ENCODE assay signal across 8 mouse cellular contexts in the genomic region with DNA sequence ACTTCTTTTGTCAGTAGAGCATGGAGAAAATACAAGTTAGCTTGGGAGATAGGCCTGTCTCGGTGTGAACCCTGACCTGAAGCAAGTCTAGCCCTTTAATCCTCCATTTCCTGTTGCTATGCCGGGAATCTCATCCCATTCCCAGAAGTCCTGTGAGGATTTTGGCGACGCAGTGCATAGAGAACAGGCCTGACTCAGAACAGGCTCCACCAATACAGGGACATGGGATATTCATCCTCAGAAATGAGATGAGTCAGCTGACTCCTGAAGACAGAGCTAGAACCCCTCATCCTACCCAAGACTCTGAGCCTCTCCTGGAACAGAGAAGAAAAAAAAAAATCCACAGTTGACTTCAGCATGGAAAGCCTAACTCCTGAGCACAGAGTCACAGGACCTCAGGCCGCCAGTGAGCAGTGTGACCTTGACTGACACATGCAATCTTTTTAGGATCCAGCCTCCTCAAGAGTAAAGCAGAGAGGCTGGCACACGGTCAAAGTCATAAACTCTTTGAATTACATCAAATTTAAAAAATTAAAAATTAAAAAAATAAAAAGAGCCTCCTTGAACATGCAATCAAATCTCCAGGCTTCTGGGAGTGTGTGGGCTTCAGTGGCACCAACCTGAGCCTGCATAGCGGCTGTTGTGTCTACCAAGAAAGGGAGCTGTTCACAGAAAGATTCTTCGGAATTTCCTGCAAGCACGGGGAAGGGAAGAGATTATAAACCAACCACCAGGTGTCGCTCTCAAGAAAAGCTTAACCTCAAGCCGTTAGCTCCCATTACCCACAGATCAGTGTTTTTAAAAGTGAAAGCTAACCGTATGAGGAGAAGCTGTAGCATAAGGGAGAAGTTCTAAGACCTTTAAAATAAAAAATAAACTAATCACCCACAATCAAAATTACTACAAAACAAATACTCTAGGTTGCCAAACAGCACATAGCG. TPM values are rescaled to one million over a fixed set of nuclear protein-coding genes. Genes with fewer than 3 reads are reported as not detected.
DNase-seq lines count a peak whose midpoint lies in the region; ATAC-seq and TF ChIP-seq lines count a peak whose summit lies in the region.

No protein-coding gene starts in this region.

- DNase-seq in NIH3T3 (ENCODE audit: low read depth): peak; percentile 98
- DNase-seq in cerebellum, adult 11 months: peak; percentile 60
- DNase-seq in forebrain, embryonic 14.5 days (ENCODE audit: low spot score): peak; percentile 94
- peak; percentile 84 for DNase-seq in layer of hippocampus, adult 11-12 months (ENCODE audit: low spot score)
- DNase-seq in lung, adult 2 months: no peak
- peak; percentile 80 for DNase-seq in thymus, postnatal 14 days

- no peak overlapping the region for H3K9ac ChIP-seq in forebrain, embryonic 14.5 days (ENCODE audit: low read length)

- TF ChIP-seq CTCF in lung, adult 2 months (IDR thresholded peaks at IDR 0.05; ENCODE audit: insufficient read depth, low read length): peak; percentile 28

- no peaks in the 10 kb centered on the region for H3K36me3 ChIP-seq in forebrain, embryonic 14.5 days (ENCODE audit: control insufficient read depth, insufficient read depth, low read length)

- peak; percentile 65; the same call in 1 of the 2 replicates for ATAC-seq in forebrain, embryonic 14.5 days
- peak; percentile 91 to 97 for ATAC-seq in hematopoietic stem cell, adult 5-6 weeks (replicated peaks in 1 of 2; ENCODE audit: insufficient read depth in 1 of 2, low FRiP score in 2 of 2, low TSS enrichment in 1 of 2, low read depth in 1 of 2, poor library complexity in 2 of 2, severe bottlenecking in 2 of 2)
- peak; percentile 91 for ATAC-seq in neutrophil, adult 5-6 weeks (ENCODE audit: extremely low read depth, insufficient number of reproducible peaks, low FRiP score, poor library complexity, severe bottlenecking)

- WGBS in forebrain, embryonic 14.5 days: 45% methylated on average over 13 of the region's 13 CpGs
- WGBS in lung, adult 2 months: 29% methylated on average over 13 of the region's 13 CpGs

- H3K4me3 ChIP-seq in forebrain, embryonic 14.5 days (ENCODE audit: low read depth, low read length): no peak overlapping the region
- peak overlapping the region; percentile 41 for H3K4me3 ChIP-seq in lung, adult 2 months (replicated peaks; ENCODE audit: extremely low read depth, low read depth, low read length)

- no peak overlapping the region for H3K4me2 ChIP-seq in forebrain, embryonic 14.5 days (ENCODE audit: low read length)

- H3K27ac ChIP-seq in forebrain, embryonic 14.5 days (ENCODE audit: low read depth, low read length): no peak overlapping the region

- H3K27me3 ChIP-seq in forebrain, embryonic 14.5 days (replicated peaks; ENCODE audit: control insufficient read depth, insufficient read depth, low read length): no peaks in the 10 kb centered on the region

- H3K9me3 ChIP-seq in forebrain, embryonic 14.5 days (replicated peaks; ENCODE audit: control insufficient read depth, low read length): no peaks in the 10 kb centered on the region

- 0 out of 2 replicates have a peak, but pooled peaks cover 4% of the 10 kb centered on the region for H3K4me1 ChIP-seq in forebrain, embryonic 14.5 days (ENCODE audit: control insufficient read depth, insufficient read depth, low read length)
- peaks cover 12% of the 10 kb centered on the region for H3K4me1 ChIP-seq in lung, adult 2 months (ENCODE audit: control insufficient read depth, insufficient read depth, low read length)

- no peak for TF ChIP-seq POLR2A in lung, adult 2 months (IDR thresholded peaks at IDR 0.05; ENCODE audit: borderline replicate concordance, extremely low read depth, low read depth, low read length)

RNA-seq across cellular contexts. Expression of a gene that starts 20.9 kb away (rescaled TPM):
- 14.6 and 14.9 TPM in 2 replicates for polyA plus RNA-seq in forebrain, embryonic 14.5 days (2014; fragmentation: Nextera tagmentation; extraction: Ambion mirVana)
- total RNA-seq in hematopoietic stem cell, adult 5-6 weeks (2017): 14.5 and 15.1 TPM in 2 replicates
- polyA plus RNA-seq in lung, adult 2 months (2012; rRNA removed): 4.0 and 7.1 TPM in 2 replicates
- 33.1 and 40.5 TPM in 2 replicates for total RNA-seq in neutrophil, adult 5-6 weeks (2017)
